Mouse (Mus musculus) layer of hippocampus, adult 11-12 months (tissue): Measurements from ENCODE around the gene Rb1.

Experiments used
- DNase-seq: peaks from one replicate; pipeline ENCODE4 v3.0.0; 2022; ENCODE audit warnings: low spot score

Rb1 gene

GRCm38 (mm10) chr14:73209262-73209661, 116.4 kb downstream of the Rb1 start:
- DNase-seq: no peak

DNA sequence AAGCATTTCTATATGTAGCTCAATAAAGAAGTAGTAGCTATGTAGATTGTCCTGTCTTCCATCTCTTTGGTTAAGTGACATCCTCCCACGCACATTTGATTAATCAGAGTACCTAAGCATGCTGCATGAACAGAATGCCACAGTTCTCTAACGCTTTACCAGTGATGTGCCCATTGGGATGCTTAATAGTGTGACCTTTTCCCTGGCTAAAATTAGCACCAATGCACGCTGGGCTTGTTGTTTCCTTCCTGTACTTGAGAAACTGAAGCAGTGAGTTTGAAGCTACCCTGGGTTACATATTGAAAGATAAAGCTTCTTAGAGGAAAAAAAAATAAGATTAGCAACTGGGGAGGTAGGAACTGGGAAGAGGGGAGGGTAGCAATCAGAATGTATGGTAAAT, 121.6 kb downstream of the Rb1 start:
- DNase-seq: no peak

DNA sequence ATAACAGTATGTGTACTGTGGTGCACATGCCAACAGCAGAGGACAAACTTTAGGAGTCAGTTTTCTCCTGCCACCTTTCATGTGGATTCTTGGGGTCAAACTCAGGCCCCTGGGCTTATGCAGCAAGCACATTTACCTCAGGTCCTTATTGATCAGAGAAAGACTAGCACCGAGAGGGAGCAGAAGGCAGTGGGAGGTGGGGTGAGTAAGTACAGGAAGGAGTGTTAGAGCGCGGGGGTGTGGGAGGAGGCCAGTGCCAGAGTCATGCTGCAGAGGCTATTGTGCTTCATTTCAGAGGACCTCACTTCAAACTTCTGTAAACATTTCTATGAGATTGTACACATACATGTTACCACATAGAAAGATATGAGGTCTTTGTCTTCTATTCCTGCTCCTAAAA, 124.2 kb downstream of the Rb1 start:
- no peak for DNase-seq

GRCm38 (mm10) chr14:73199058-73199457, 126.6 kb downstream of the Rb1 start:
- no peak for DNase-seq

- no peak for DNase-seq
Measured at GRCm38 (mm10) chr14:73186875-73187274, 138.7 kb downstream of the Rb1 start.

- DNase-seq: no peak
Measured at GRCm38 (mm10) chr14:73181144-73181543, 144.5 kb downstream of the Rb1 start.

DNA sequence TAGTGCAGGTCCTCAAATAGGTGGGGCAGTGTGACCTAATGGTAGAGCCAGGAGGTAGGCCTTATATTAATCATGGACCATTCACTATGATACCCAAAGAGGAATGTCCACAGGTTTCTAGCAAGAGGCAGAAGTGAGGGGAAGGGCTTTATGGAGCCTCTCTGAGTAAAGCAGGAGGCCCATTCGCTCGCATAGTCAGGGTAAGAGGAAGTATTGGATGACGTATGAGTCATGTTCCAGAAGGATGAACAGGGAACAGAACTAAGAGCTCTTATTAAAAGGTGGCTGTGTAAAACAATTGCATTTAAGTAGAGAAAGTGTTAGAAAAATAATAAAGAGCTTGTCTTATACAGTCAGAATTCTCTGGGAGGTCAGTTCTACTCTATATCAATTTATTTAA, 145.0 kb downstream of the Rb1 start:
- DNase-seq: no peak

GRCm38 (mm10) chr14:73179221-73179681, 146.4 kb downstream of the Rb1 start:
- DNase-seq: no peak

DNA sequence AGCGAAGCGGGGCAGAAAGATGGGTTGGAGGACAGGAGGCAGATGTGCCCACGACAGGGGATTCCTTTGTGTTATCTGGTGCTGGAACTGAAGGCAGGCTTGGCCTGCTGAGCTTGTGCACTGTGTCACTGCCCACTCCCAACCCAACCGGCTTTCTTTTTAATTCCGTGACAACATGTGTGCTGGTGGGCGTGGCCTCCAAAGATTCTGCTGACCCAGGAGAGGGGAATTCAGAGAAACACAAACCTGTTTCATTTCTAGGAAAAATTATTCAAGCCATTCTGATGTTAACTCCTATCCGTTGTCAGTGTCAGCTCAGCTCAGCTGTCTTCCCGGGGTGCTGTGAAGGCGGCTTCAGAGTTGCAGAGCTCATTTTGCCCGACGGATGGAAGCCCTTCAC, 147.7 kb downstream of the Rb1 start:
- DNase-seq: no peak

GRCm38 (mm10) chr14:73176266-73176665, 149.4 kb downstream of the Rb1 start:
- DNase-seq: no peak

- DNase-seq: peak; percentile 34
Measured at GRCm38 (mm10) chr14:73175814-73176213, 149.8 kb downstream of the Rb1 start.

GRCm38 (mm10) chr14:73175031-73175430, 150.6 kb downstream of the Rb1 start:
- DNase-seq: no peak

DNA sequence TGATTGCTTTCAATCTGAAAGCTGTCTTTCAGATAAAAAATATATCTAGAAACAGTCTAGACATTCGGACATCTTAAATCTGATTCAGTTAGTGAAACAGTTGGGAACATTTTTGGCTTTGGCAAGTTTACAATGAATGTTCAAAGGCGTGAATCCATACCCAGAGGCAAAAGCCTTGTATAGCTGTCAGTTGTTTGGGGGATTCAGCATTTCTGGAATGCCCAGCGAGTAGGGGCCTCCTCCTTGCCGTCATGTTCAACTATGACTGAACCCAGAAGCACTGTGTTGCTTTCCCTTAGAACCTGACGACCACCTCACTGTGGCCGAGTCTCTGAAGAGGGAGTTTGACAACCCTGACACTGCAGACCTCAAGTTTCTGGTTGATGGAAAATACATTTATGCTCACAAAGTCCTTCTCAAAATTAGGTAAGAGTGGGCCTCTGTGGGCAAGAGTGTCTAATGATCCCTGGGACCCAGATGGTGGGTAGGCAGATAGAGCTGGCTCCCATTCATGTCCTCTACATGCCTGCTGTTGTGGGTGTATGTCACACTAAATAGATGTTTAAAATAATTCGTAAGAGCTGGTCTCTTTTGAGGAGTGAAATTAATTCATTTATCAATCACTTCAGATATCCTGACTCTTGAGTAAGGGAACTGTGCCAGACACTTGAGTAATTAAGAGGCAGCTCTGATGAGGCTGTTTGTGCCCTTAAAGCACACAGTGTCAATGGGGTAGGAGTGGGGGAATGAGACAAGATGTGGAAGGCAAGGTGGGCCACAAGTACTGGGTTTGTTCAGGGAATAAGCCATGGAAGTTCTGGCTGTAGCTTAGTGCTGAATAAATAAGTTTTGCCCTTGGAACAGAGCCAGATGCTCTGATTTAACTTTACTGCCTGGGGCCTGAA, 151.3 kb downstream of the Rb1 start:
- DNase-seq: peak; percentile 67

- no peak for DNase-seq
Measured at GRCm38 (mm10) chr14:73173662-73174061, 152.0 kb downstream of the Rb1 start.

GRCm38 (mm10) chr14:73172196-73173011, 153.2 kb downstream of the Rb1 start:
- peak; percentile 34 for DNase-seq

DNA sequence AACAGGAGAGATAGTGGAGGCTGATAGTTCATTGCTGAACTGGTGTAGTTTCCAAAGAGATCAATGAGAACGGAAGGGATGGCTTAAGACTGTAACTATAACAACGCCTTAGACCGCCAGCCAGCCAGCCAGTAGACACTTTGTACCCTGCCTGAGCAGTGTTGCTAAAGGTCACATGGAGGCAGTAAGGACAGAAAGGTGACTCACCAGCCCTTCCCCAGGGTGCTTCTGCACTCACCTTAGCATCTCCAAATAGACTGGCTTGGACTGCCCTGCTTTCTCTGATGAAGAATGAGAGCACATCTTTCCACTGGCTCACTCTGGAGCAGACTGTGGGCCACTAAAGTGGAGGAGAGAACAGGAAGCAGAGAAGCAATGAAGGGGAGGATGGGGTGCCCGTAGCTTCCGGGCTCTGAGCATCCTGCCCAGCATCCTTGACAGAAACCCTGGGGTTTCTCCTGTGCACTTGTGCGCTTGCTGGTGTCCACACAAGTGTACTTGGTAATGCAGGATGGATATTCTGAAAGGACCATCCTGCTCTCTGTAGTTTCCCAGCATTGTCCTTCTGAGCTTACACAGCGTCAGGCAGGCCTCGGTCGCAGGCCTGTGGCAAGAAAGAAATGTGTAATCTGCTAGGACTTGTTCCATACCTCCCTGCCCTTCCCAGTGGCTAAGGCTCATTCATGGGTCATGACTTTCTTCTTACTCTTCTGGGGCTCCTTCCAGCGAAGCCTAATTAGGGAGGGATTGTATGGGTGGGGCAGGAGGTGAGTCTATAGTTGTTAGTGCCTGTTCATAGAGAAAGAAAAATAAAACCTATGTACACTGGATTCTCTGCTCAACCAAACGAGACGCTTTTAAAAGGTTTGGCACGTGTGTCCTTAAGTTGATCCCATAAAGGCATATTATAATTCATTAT, 155.4 kb downstream of the Rb1 start:
- no peak for DNase-seq

DNA sequence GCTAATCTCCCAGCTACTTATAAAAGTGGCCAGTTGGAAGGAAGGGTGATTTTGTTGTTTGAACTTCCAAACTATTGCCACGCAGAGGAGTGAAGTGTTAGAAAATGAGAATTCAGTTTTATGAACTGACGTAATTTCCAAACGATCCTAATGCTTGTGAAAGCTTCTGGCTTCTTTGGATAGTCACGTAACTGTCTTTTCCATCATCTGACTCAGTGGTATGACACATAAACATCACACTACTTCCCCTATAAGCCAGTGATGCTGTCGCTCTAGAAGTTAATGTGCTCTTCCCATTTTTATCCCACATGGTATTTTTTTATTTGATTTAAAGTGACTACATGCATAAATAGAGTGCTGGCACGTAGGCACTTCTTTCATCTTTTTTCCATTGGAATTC, 157.0 kb downstream of the Rb1 start:
- DNase-seq: no peak

DNA sequence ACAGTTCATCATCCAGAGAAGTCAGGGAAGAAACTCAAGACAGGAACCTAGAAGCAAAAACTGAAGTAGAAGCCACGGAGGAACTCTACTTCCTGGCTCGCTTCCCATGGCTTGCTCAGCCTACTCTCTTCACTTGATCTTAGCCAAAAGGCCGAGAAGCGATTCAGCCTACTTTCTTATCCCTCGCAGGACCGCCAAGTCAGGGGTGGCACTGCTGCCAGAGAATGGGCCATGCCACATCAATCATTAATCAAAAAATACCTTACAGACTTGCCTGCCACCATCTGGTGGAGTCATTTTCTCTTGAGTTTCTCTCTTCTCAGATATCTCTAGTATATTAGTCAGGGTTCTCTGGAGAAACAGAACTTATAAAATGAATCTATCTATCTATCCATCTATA, 160.5 kb downstream of the Rb1 start:
- DNase-seq: no peak

DNA sequence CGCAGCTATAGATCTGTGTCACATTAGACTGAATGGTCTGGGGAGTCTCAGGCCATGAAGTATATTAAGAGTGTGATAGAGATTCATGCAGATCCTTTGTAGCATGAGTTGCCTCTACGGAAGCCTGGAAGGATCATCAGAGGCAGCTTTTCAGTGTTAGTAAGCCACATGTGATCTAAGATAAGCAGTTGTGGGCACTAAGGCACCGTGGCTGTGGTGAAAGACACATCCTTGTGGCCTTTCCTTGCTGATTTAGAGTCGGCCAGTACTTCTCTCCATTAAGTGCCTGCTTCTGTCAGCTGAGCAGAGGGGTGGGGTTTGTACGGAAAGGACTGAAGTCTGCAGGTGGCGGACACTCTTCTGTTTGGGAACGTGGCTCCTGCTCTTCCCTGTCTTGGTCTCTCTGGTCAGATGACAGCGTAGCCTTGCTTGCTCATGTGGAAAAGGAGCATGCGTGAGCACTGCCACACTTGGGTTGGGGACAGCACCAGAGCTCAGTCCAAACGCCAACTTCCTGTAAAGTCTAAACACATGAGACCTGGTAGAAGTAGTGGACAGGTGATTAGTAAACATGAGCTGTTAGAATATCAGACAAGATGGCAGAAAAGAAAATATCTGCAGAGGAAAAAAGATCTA, 162.1 kb downstream of the Rb1 start:
- DNase-seq: no peak

DNA sequence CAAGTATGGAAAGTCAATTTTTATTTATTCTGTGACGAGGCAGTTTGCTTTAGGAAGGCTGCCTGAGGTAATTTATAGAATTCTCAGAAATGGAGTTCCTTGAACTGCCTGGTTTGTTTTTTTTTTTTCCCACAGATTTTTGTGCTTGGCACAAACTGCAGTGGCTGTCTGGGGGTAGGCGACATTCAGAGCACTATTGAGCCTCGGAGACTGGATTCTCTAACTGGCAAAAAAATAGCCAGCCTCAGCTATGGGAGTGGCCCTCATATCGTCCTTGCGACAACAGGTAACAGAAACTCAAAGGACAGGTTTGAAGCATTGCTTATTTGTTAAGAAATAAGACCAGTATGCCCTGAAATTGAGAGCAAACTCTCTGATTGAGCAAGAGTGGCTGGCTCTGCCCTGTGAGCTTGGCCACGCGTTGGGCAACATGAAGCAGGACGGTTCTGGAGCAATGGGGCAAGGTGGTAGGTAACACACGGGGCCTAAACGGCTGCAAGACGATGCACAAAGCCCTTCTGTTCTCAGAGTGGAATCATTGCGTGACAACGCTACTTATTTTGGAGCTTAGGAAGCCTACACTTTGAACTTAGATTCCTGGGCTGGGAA, 163.3 kb downstream of the Rb1 start:
- DNase-seq: no peak

DNA sequence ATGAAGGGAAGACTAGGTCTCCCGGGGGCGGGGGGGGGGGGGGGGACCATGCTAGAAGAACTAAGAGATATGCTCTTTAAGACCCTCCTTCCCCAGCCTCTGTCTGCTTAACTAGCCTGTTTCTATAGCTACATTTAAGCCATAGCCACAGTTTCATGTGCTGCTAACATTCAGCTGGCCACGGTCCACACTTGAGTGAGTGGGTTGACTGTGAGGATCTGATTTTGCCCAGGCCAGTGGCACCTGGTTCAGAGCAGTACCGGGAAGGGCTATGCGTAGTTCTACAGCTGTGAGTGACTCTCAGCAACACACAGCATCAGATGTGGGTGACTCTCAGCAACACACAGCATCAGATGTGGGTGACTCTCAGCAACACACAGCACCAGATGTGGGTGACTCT, 164.3 kb downstream of the Rb1 start:
- DNase-seq: no peak
